Mouse (Mus musculus): ENCODE results near the gene Cntnap5a. TPM values are rescaled to one million over a fixed set of nuclear protein-coding genes. Genes with fewer than 3 reads are reported as not detected.

Gene Cntnap5a
- not detected in 2 replicates for polyA plus RNA-seq (2014; fragmentation: Nextera tagmentation; extraction: Ambion mirVana)

GRCm38 (mm10) chr1:115684518-115685368 lies at the start of gene Cntnap5a:
Gene Cntnap5a, plus strand, starts transcription at chr1:115684756.
- H3K27ac ChIP-seq (replicated peaks; ENCODE audit: low read depth, low read length): no peak within 1 kb of the TSS
- no peak within 1 kb of the TSS for H3K4me2 ChIP-seq (ENCODE audit: low read depth, severe bottlenecking)
- ATAC-seq (ENCODE audit: insufficient number of reproducible peaks, low FRiP score, low TSS enrichment, low read depth): peak; percentile 76; the same call in 1 of the 2 replicates
- DNase-seq (ENCODE audit: low spot score): peak; percentile 90
- H3K9ac ChIP-seq (ENCODE audit: low read length): no peak within 1 kb of the TSS
- H3K4me3 ChIP-seq (ENCODE audit: low read depth, low read length): no peak within 1 kb of the TSS
- no peaks in the 10 kb centered on the region for H3K27me3 ChIP-seq (ENCODE audit: control insufficient read depth, insufficient read depth, low read length)
- WGBS: 12% methylated on average over 26 of the region's 26 CpGs
- H3K36me3 ChIP-seq (ENCODE audit: control insufficient read depth, insufficient read depth, low read length): no peaks in the 10 kb centered on the region
- H3K4me1 ChIP-seq (ENCODE audit: control insufficient read depth, insufficient read depth, low read length): no peaks in the 10 kb centered on the region
- H3K9me3 ChIP-seq (ENCODE audit: control insufficient read depth, low read length): no peaks in the 10 kb centered on the region

- no peaks in the 10 kb centered on the region for H3K4me1 ChIP-seq (ENCODE audit: control insufficient read depth, insufficient read depth, low read length)
- H3K9me3 ChIP-seq (ENCODE audit: control insufficient read depth, low read length): no peaks in the 10 kb centered on the region
- H3K27me3 ChIP-seq (ENCODE audit: control insufficient read depth, insufficient read depth, low read length): no peaks in the 10 kb centered on the region
- no peak overlapping the region for H3K27ac ChIP-seq (replicated peaks; ENCODE audit: low read depth, low read length)
- no peak overlapping the region for H3K9ac ChIP-seq (ENCODE audit: low read length)
- 79% methylated on average over 2 of the region's 2 CpGs for WGBS
- no peak for DNase-seq (ENCODE audit: low spot score)
- no peak overlapping the region for H3K4me2 ChIP-seq (ENCODE audit: low read depth, severe bottlenecking)
- no peak overlapping the region for H3K4me3 ChIP-seq (ENCODE audit: low read depth, low read length)
- ATAC-seq (ENCODE audit: insufficient number of reproducible peaks, low FRiP score, low TSS enrichment, low read depth): no peak
- no peaks in the 10 kb centered on the region for H3K36me3 ChIP-seq (ENCODE audit: control insufficient read depth, insufficient read depth, low read length)
Measured at GRCm38 (mm10) chr1:115646921-115647320, 37.6 kb upstream of the Cntnap5a start.

DNA sequence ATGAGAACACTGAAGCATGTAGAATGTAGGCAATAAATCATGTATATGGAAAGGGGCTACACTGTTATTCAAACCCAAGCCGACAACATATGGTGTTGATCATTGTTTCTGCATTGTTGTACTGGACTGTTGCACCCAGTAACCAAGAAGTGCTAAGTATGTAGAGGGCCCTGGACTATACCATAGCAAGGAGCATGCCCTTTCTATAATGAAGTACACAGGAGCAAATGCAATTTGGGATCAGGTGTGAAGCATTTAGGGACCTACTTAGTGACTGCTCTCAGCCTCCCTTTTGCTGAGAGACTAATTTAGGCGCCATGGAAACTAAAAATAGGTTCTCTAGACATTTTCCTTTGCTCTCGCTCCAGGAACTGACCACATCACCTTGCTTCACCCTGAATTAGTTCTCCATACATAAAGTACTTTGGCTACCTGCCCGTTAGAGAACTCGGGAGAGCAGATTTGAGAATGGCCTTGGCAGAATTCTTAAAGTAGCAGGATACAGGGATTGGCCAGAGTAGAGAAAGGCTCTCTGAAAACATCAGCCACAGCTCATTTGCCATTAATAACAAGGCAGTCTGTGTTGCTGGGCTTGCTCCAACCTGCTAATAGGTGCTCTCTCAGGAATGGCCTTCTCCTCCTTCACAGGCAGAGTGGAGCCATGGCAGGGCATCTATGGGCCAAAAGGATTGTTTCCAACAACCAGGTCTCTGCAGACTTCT lies 26.1 kb upstream of the Cntnap5a start:
- DNase-seq (ENCODE audit: low spot score): no peak
- H3K27me3 ChIP-seq (ENCODE audit: control insufficient read depth, insufficient read depth, low read length): no peaks in the 10 kb centered on the region
- no peaks in the 10 kb centered on the region for H3K9me3 ChIP-seq (ENCODE audit: control insufficient read depth, low read length)
- no peak overlapping the region for H3K4me2 ChIP-seq (ENCODE audit: low read depth, severe bottlenecking)
- ATAC-seq (ENCODE audit: insufficient number of reproducible peaks, low FRiP score, low TSS enrichment, low read depth): no peak
- H3K4me3 ChIP-seq (ENCODE audit: low read depth, low read length): no peak overlapping the region
- WGBS: 77% methylated on average over 5 of the region's 5 CpGs
- H3K27ac ChIP-seq (replicated peaks; ENCODE audit: low read depth, low read length): no peak overlapping the region
- H3K4me1 ChIP-seq (ENCODE audit: control insufficient read depth, insufficient read depth, low read length): no peaks in the 10 kb centered on the region
- H3K36me3 ChIP-seq (ENCODE audit: control insufficient read depth, insufficient read depth, low read length): no peaks in the 10 kb centered on the region
- H3K9ac ChIP-seq (ENCODE audit: low read length): no peak overlapping the region

DNA sequence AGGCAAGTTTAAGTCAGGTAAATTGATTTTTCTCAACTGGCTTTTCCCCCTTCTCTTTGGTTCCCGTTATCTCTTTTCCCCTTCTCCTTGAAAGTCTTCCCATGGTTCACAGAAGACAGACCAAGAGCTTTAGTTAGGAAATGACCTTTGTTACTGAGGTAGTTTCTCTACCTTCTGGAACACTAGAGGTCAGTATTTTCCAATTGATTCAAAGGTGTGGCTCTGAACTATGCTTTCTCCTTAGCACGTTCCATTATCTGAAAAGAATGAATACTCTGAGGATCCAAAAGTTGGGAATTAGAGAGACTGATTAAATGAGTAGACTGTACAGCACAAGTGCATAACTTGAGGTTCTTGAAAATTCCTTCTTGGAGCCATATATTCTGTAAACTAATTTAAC lies 1.9 kb downstream of the Cntnap5a start:
- ATAC-seq (ENCODE audit: insufficient number of reproducible peaks, low FRiP score, low TSS enrichment, low read depth) (no peak), DNase-seq (ENCODE audit: low spot score) (no peak)
- H3K9me3 ChIP-seq (ENCODE audit: control insufficient read depth, low read length): no peaks in the 10 kb centered on the region
- no peak overlapping the region for H3K4me2 ChIP-seq (ENCODE audit: low read depth, severe bottlenecking)
- WGBS: 42% methylated on average over 2 of the region's 2 CpGs
- no peaks in the 10 kb centered on the region for H3K4me1 ChIP-seq (ENCODE audit: control insufficient read depth, insufficient read depth, low read length)
- H3K9ac ChIP-seq (ENCODE audit: low read length): no peak overlapping the region
- H3K4me3 ChIP-seq (ENCODE audit: low read depth, low read length): no peak overlapping the region
- no peaks in the 10 kb centered on the region for H3K27me3 ChIP-seq (ENCODE audit: control insufficient read depth, insufficient read depth, low read length)
- H3K36me3 ChIP-seq (ENCODE audit: control insufficient read depth, insufficient read depth, low read length): no peaks in the 10 kb centered on the region
- H3K27ac ChIP-seq (replicated peaks; ENCODE audit: low read depth, low read length): no peak overlapping the region

GRCm38 (mm10) chr1:115699798-115700197 lies 15.2 kb downstream of the Cntnap5a start:
- Histone ChIP-seq H3K4me3 (ENCODE audit: low read depth, low read length) (no peak overlapping the region), H3K4me1 (ENCODE audit: control insufficient read depth, insufficient read depth, low read length) (no peaks in the 10 kb centered on the region), H3K9ac (ENCODE audit: low read length) (no peak overlapping the region), H3K27me3 (ENCODE audit: control insufficient read depth, insufficient read depth, low read length) (no peaks in the 10 kb centered on the region), H3K36me3 (ENCODE audit: control insufficient read depth, insufficient read depth, low read length) (no peaks in the 10 kb centered on the region), H3K9me3 (ENCODE audit: control insufficient read depth, low read length) (no peaks in the 10 kb centered on the region), H3K27ac (replicated peaks; ENCODE audit: low read depth, low read length) (no peak overlapping the region), H3K4me2 (ENCODE audit: low read depth, severe bottlenecking) (no peak overlapping the region)
- DNase-seq (ENCODE audit: low spot score) (no peak), ATAC-seq (ENCODE audit: insufficient number of reproducible peaks, low FRiP score, low TSS enrichment, low read depth) (no peak)
- WGBS: 68% methylated on average over 2 of the region's 2 CpGs

- Histone ChIP-seq H3K4me3 (ENCODE audit: low read depth, low read length) (no peak overlapping the region), H3K4me2 (ENCODE audit: low read depth, severe bottlenecking) (no peak overlapping the region), H3K9ac (ENCODE audit: low read length) (no peak overlapping the region), H3K9me3 (ENCODE audit: control insufficient read depth, low read length) (no peaks in the 10 kb centered on the region), H3K27ac (replicated peaks; ENCODE audit: low read depth, low read length) (no peak overlapping the region), H3K27me3 (ENCODE audit: control insufficient read depth, insufficient read depth, low read length) (no peaks in the 10 kb centered on the region), H3K36me3 (ENCODE audit: control insufficient read depth, insufficient read depth, low read length) (no peaks in the 10 kb centered on the region), H3K4me1 (ENCODE audit: control insufficient read depth, insufficient read depth, low read length) (no peaks in the 10 kb centered on the region)
- WGBS: 81% methylated on average over 5 of the region's 5 CpGs
- no peak for DNase-seq (ENCODE audit: low spot score)
- no peak for ATAC-seq (ENCODE audit: insufficient number of reproducible peaks, low FRiP score, low TSS enrichment, low read depth)
Measured at GRCm38 (mm10) chr1:115742556-115742955, 58.0 kb downstream of the Cntnap5a start.

DNA sequence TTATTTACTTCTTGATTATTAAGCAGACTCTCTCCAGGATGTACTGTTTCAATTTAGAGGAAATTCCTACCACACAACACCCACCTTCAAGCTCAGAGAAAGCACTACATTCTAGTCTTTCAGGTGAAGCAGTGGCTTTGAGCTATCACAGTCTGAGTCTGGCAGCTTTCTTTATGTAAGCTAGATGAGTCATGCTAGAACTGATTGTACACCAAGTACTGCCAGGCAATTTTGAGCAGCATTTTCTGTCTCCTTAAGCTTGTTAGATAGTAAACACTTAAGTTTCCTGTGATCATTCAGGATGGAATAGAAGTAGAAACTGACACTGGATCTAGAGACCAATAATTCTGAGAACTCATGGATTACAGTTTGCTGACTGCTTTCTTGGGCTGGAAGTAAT lies 61.0 kb downstream of the Cntnap5a start:
- ATAC-seq (ENCODE audit: insufficient number of reproducible peaks, low FRiP score, low TSS enrichment, low read depth) (no peak), DNase-seq (ENCODE audit: low spot score) (no peak)
- Histone ChIP-seq H3K9ac (ENCODE audit: low read length) (no peak overlapping the region), H3K4me2 (ENCODE audit: low read depth, severe bottlenecking) (no peak overlapping the region), H3K36me3 (ENCODE audit: control insufficient read depth, insufficient read depth, low read length) (no peaks in the 10 kb centered on the region), H3K9me3 (ENCODE audit: control insufficient read depth, low read length) (no peaks in the 10 kb centered on the region), H3K4me3 (ENCODE audit: low read depth, low read length) (no peak overlapping the region), H3K4me1 (ENCODE audit: control insufficient read depth, insufficient read depth, low read length) (no peaks in the 10 kb centered on the region), H3K27me3 (ENCODE audit: control insufficient read depth, insufficient read depth, low read length) (no peaks in the 10 kb centered on the region), H3K27ac (replicated peaks; ENCODE audit: low read depth, low read length) (no peak overlapping the region)

GRCm38 (mm10) chr1:115784737-115785136 lies 100.2 kb downstream of the Cntnap5a start:
- no peak for ATAC-seq (ENCODE audit: insufficient number of reproducible peaks, low FRiP score, low TSS enrichment, low read depth)
- H3K4me3 ChIP-seq (ENCODE audit: low read depth, low read length): no peak overlapping the region
- no peak overlapping the region for H3K4me2 ChIP-seq (ENCODE audit: low read depth, severe bottlenecking)
- no peaks in the 10 kb centered on the region for H3K9me3 ChIP-seq (ENCODE audit: control insufficient read depth, low read length)
- H3K27me3 ChIP-seq (ENCODE audit: control insufficient read depth, insufficient read depth, low read length): no peaks in the 10 kb centered on the region
- no peak overlapping the region for H3K9ac ChIP-seq (ENCODE audit: low read length)
- no peak overlapping the region for H3K27ac ChIP-seq (replicated peaks; ENCODE audit: low read depth, low read length)
- no peaks in the 10 kb centered on the region for H3K36me3 ChIP-seq (ENCODE audit: control insufficient read depth, insufficient read depth, low read length)
- no peaks in the 10 kb centered on the region for H3K4me1 ChIP-seq (ENCODE audit: control insufficient read depth, insufficient read depth, low read length)
- 75% methylated on average over 5 of the region's 5 CpGs for WGBS
- DNase-seq (ENCODE audit: low spot score): no peak

All from limb, embryonic 11.5 days (tissue).